Mouse (Mus musculus): ENCODE results near the gene Zc3h4. TPM values are rescaled to one million over a fixed set of nuclear protein-coding genes. Genes with fewer than 3 reads are reported as not detected.
A peak's percentile ranks its signal among the peaks of the same experiment; 100 is the strongest.

The Zc3h4 gene
- polyA plus RNA-seq, 1 experiment from 2014 or later = 7.9 TPM

GRCm38 (mm10) chr7:16471549-16471948 lies 70.8 kb downstream of the Zc3h4 start:
- H3K9me3 ChIP-seq (replicated peaks) = no peaks in the 10 kb centered on the region
- no peaks in the 10 kb centered on the region for H3K36me3 ChIP-seq
- no peak for ATAC-seq (replicated peaks; ENCODE audit: insufficient number of reproducible peaks, insufficient read depth, low FRiP score, low read depth)
- 33% methylated on average over 9 of the region's 9 CpGs for WGBS
- no peak overlapping the region for H3K9ac ChIP-seq
- H3K27ac ChIP-seq = no peak overlapping the region
- no peak overlapping the region for H3K4me2 ChIP-seq
- peaks cover 19% of the 10 kb centered on the region for H3K4me1 ChIP-seq (replicated peaks)
- peaks cover 87% of the 10 kb centered on the region for H3K27me3 ChIP-seq
- H3K4me3 ChIP-seq = no peak overlapping the region

- Histone ChIP-seq H3K4me2 (no peak overlapping the region), H3K9ac (no peak overlapping the region), H3K36me3 (no peaks in the 10 kb centered on the region), H3K4me3 (no peak overlapping the region), H3K4me1 (replicated peaks) (peaks cover 23% of the 10 kb centered on the region), H3K27me3 (peaks cover 93% of the 10 kb centered on the region), H3K9me3 (replicated peaks) (no peaks in the 10 kb centered on the region), H3K27ac (no peak overlapping the region)
- WGBS = 15% methylated on average over 17 of the region's 17 CpGs
- ATAC-seq (replicated peaks; ENCODE audit: insufficient number of reproducible peaks, insufficient read depth, low FRiP score, low read depth) = no peak
Measured at GRCm38 (mm10) chr7:16472116-16472709, 71.5 kb downstream of the Zc3h4 start.

- WGBS = 62% methylated on average over 8 of the region's 8 CpGs
- H3K4me2 ChIP-seq = no peak overlapping the region
- no peaks in the 10 kb centered on the region for H3K9me3 ChIP-seq (replicated peaks)
- ATAC-seq (replicated peaks; ENCODE audit: insufficient number of reproducible peaks, insufficient read depth, low FRiP score, low read depth) = no peak
- peaks cover 23% of the 10 kb centered on the region for H3K4me1 ChIP-seq (replicated peaks)
- H3K9ac ChIP-seq = no peak overlapping the region
- peaks cover 86% of the 10 kb centered on the region for H3K27me3 ChIP-seq
- H3K4me3 ChIP-seq = no peak overlapping the region
- H3K36me3 ChIP-seq = no peaks in the 10 kb centered on the region
- H3K27ac ChIP-seq = no peak overlapping the region
Measured at GRCm38 (mm10) chr7:16473847-16474246, 73.1 kb downstream of the Zc3h4 start.

GRCm38 (mm10) chr7:16474445-16474844 lies 73.7 kb downstream of the Zc3h4 start:
- 5% methylated on average over 33 of the region's 33 CpGs for WGBS
- ATAC-seq (replicated peaks; ENCODE audit: insufficient number of reproducible peaks, insufficient read depth, low FRiP score, low read depth) = no peak
- no peaks in the 10 kb centered on the region for H3K36me3 ChIP-seq
- H3K27ac ChIP-seq = no peak overlapping the region
- H3K9ac ChIP-seq = no peak overlapping the region
- H3K4me2 ChIP-seq = peak overlapping the region; percentile 51
- H3K4me3 ChIP-seq = peak overlapping the region; percentile 21
- H3K4me1 ChIP-seq (replicated peaks) = peaks cover 23% of the 10 kb centered on the region
- H3K27me3 ChIP-seq = peaks cover 84% of the 10 kb centered on the region
- no peaks in the 10 kb centered on the region for H3K9me3 ChIP-seq (replicated peaks)

- Histone ChIP-seq H3K4me2 (peak overlapping the region; percentile 62), H3K27me3 (peaks cover 82% of the 10 kb centered on the region), H3K27ac (no peak overlapping the region), H3K4me3 (peak overlapping the region; percentile 36), H3K4me1 (replicated peaks) (peaks cover 23% of the 10 kb centered on the region), H3K36me3 (no peaks in the 10 kb centered on the region), H3K9ac (no peak overlapping the region), H3K9me3 (replicated peaks) (no peaks in the 10 kb centered on the region)
- no peak for ATAC-seq (replicated peaks; ENCODE audit: insufficient number of reproducible peaks, insufficient read depth, low FRiP score, low read depth)
- WGBS = 4% methylated on average over 23 of the region's 23 CpGs
Measured at GRCm38 (mm10) chr7:16475321-16475720, 74.6 kb downstream of the Zc3h4 start.

- H3K4me3 ChIP-seq = peak overlapping the region; percentile 36
- no peak overlapping the region for H3K27ac ChIP-seq
- ATAC-seq (replicated peaks; ENCODE audit: insufficient number of reproducible peaks, insufficient read depth, low FRiP score, low read depth) = no peak
- H3K4me2 ChIP-seq = peak overlapping the region; percentile 62
- WGBS = 1% methylated on average over 57 of the region's 59 CpGs
- H3K27me3 ChIP-seq = peaks cover 79% of the 10 kb centered on the region
- no peaks in the 10 kb centered on the region for H3K9me3 ChIP-seq (replicated peaks)
- peaks cover 23% of the 10 kb centered on the region for H3K4me1 ChIP-seq (replicated peaks)
- H3K36me3 ChIP-seq = no peaks in the 10 kb centered on the region
- no peak overlapping the region for H3K9ac ChIP-seq
Measured at GRCm38 (mm10) chr7:16475764-16476599, 75.3 kb downstream of the Zc3h4 start.

GRCm38 (mm10) chr7:16476600-16476989 lies 75.9 kb downstream of the Zc3h4 start:
- Histone ChIP-seq H3K36me3 (no peaks in the 10 kb centered on the region), H3K4me2 (peak overlapping the region; percentile 62), H3K4me3 (peak overlapping the region; percentile 36), H3K9ac (no peak overlapping the region), H3K27ac (no peak overlapping the region), H3K27me3 (peaks cover 77% of the 10 kb centered on the region), H3K9me3 (replicated peaks) (no peaks in the 10 kb centered on the region), H3K4me1 (replicated peaks) (peaks cover 23% of the 10 kb centered on the region)
- ATAC-seq (replicated peaks; ENCODE audit: insufficient number of reproducible peaks, insufficient read depth, low FRiP score, low read depth) = no peak
- 2% methylated on average over 34 of the region's 34 CpGs for WGBS

GRCm38 (mm10) chr7:16477628-16478027 lies 76.9 kb downstream of the Zc3h4 start, which contains the start of gene Npas1:
TSS of gene Npas1 (minus strand) at chr7:16477728.
- H3K9ac ChIP-seq = no peak within 1 kb of the TSS
- ATAC-seq (replicated peaks; ENCODE audit: insufficient number of reproducible peaks, insufficient read depth, low FRiP score, low read depth) = no peak
- no peaks in the 10 kb centered on the region for H3K36me3 ChIP-seq
- H3K4me1 ChIP-seq (replicated peaks) = peaks cover 23% of the 10 kb centered on the region
- peaks cover 68% of the 10 kb centered on the region for H3K27me3 ChIP-seq
- 81% methylated on average over 8 of the region's 8 CpGs for WGBS
- no peak within 1 kb of the TSS for H3K27ac ChIP-seq
- peak within 1 kb of the TSS; percentile 36 for H3K4me3 ChIP-seq
- H3K4me2 ChIP-seq = peak within 1 kb of the TSS; percentile 62
- no peaks in the 10 kb centered on the region for H3K9me3 ChIP-seq (replicated peaks)

Other genes with a start within 250 kb of the Zc3h4 start
- gene Meis3, start 225.8 kb upstream of the Zc3h4 start, polyA plus RNA-seq (2015; fragmentation: Nextera tagmentation; extraction: Ambion mirVana) = 14.3 and 20.0 TPM in 2 replicates
- 7.6 and 12.4 TPM in 2 replicates for gene Dhx34, start 178.9 kb upstream of the Zc3h4 start, polyA plus RNA-seq (2015; fragmentation: Nextera tagmentation; extraction: Ambion mirVana)
- gene C5ar2, start 156.8 kb upstream of the Zc3h4 start, polyA plus RNA-seq (2015; fragmentation: Nextera tagmentation; extraction: Ambion mirVana) = 0.76 and 1.1 TPM in 2 replicates
- 2.0 and 4.1 TPM in 2 replicates for gene C5ar1, start 141.4 kb upstream of the Zc3h4 start, polyA plus RNA-seq (2015; fragmentation: Nextera tagmentation; extraction: Ambion mirVana)
- gene Inafm1, start 127.3 kb upstream of the Zc3h4 start, polyA plus RNA-seq (2015; fragmentation: Nextera tagmentation; extraction: Ambion mirVana) = 8.8 and 11.1 TPM in 2 replicates
- gene Ccdc9, start 114.1 kb upstream of the Zc3h4 start, polyA plus RNA-seq (2015; fragmentation: Nextera tagmentation; extraction: Ambion mirVana) = 14.4 and 18.3 TPM in 2 replicates
- gene Bbc3, start 92.5 kb upstream of the Zc3h4 start, polyA plus RNA-seq (2015; fragmentation: Nextera tagmentation; extraction: Ambion mirVana) = 6.6 and 6.9 TPM in 2 replicates
- 187 and 209 TPM in 2 replicates for gene Sae1, start 13.1 kb upstream of the Zc3h4 start, polyA plus RNA-seq (2015; fragmentation: Nextera tagmentation; extraction: Ambion mirVana)
- 76.1 and 76.3 TPM in 2 replicates for gene Tmem160, start 51.9 kb downstream of the Zc3h4 start, polyA plus RNA-seq (2015; fragmentation: Nextera tagmentation; extraction: Ambion mirVana)
- 0.16 and 0.36 TPM in 2 replicates for gene Npas1, start 76.8 kb downstream of the Zc3h4 start, polyA plus RNA-seq (2015; fragmentation: Nextera tagmentation; extraction: Ambion mirVana)
- 12.6 and 15.6 TPM in 2 replicates for gene Arhgap35, start 214.1 kb downstream of the Zc3h4 start, polyA plus RNA-seq (2015; fragmentation: Nextera tagmentation; extraction: Ambion mirVana)

Measured in heart, embryonic 15.5 days (tissue).